Mouse (Mus musculus) lung, adult 2 months (tissue): ENCODE results near the gene Glb1l2.

ENCODE experiments used
- CTCF ChIP-seq: fragments of 200-500 bp; IDR thresholded peaks from 2 replicates; pipeline ENCODE4 v1.5.1; 2011; ENCODE audit warnings: mild to moderate bottlenecking, low read length, control low read depth; ENCODE audit not compliant: insufficient read depth
- POLR2A ChIP-seq: fragments of 200-500 bp; IDR thresholded peaks from 2 replicates; pipeline ENCODE4 v1.6.1; 2011; ENCODE audit warnings: low read depth, mild to moderate bottlenecking, control low read depth, low read length, borderline replicate concordance; ENCODE audit errors: extremely low read depth

DNA sequence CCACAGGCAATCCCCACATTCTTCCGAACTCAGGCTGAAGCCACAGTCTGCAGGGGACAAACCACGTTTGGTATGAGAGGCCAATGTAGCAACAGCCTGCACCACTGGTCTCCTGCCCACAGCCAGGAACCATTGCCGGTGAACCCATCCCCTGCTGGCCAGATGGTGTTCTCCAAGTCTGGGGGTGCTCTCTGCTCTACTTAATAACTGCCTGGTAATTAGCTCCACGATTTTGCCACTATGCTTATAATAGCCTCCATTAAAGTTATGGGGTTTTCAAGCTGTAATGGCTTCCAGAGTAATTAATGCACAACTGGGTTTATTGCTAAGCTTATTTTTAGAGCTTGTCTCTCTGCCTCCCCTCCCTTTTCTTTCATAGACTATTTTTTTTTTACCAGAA is 57.4 kb downstream of the Glb1l2 start:
- TF ChIP-seq POLR2A (no peak), CTCF (no peak)
